Mouse (Mus musculus): ENCODE measurements around the gene Spred2.
A peak's percentile ranks its signal among the peaks of the same experiment; 100 is the strongest.
"Not testable (repeated sequence)": the region's sequence is repeated elsewhere in the genome, so short reads cannot be mapped to it uniquely, and the experiment has no call there.

Spred2 gene

GRCm38 (mm10) chr11:20022462-20022861 is 98.3 kb downstream of the Spred2 start:
- DNase-seq (ENCODE audit: low spot score): no peak

GRCm38 (mm10) chr11:20022911-20023482 is 98.8 kb downstream of the Spred2 start:
- no peak for DNase-seq (ENCODE audit: low spot score)

GRCm38 (mm10) chr11:20025899-20026298 is 101.7 kb downstream of the Spred2 start:
- no peak for DNase-seq (ENCODE audit: low spot score)

- no peak for DNase-seq (ENCODE audit: low spot score)
These were observed 103.5 kb downstream of the Spred2 start for GRCm38 (mm10) chr11:20027719-20028118.

GRCm38 (mm10) chr11:20028396-20028795 is 104.2 kb downstream of the Spred2 start:
- DNase-seq (ENCODE audit: low spot score): no peak

GRCm38 (mm10) chr11:20029014-20029413 is 104.8 kb downstream of the Spred2 start:
- no peak for DNase-seq (ENCODE audit: low spot score)

- DNase-seq (ENCODE audit: low spot score): not testable (repeated sequence)
These were observed 106.8 kb downstream of the Spred2 start for GRCm38 (mm10) chr11:20030973-20031372.

GRCm38 (mm10) chr11:20031536-20031935 is 107.4 kb downstream of the Spred2 start:
- peak; percentile 9 for DNase-seq (ENCODE audit: low spot score)

GRCm38 (mm10) chr11:20033541-20034160 is 109.5 kb downstream of the Spred2 start:
- no peak for DNase-seq (ENCODE audit: low spot score)

- DNase-seq (ENCODE audit: low spot score): no peak
These were observed 110.3 kb downstream of the Spred2 start for GRCm38 (mm10) chr11:20034337-20034947.

GRCm38 (mm10) chr11:20035343-20035928 is 111.3 kb downstream of the Spred2 start:
- DNase-seq (ENCODE audit: low spot score): no peak

- no peak for DNase-seq (ENCODE audit: low spot score)
These were observed 111.8 kb downstream of the Spred2 start for GRCm38 (mm10) chr11:20035972-20036371.

GRCm38 (mm10) chr11:20037739-20038138 is 113.6 kb downstream of the Spred2 start:
- no peak for DNase-seq (ENCODE audit: low spot score)

- DNase-seq (ENCODE audit: low spot score): no peak
These were observed 114.5 kb downstream of the Spred2 start for GRCm38 (mm10) chr11:20038723-20039122.

GRCm38 (mm10) chr11:20041164-20041920 is 117.2 kb downstream of the Spred2 start:
- DNase-seq (ENCODE audit: low spot score): no peak

GRCm38 (mm10) chr11:20042106-20042505 is 117.9 kb downstream of the Spred2 start:
- DNase-seq (ENCODE audit: low spot score): no peak

- no peak for DNase-seq (ENCODE audit: low spot score)
These were observed 119.1 kb downstream of the Spred2 start for GRCm38 (mm10) chr11:20043256-20043655.

GRCm38 (mm10) chr11:20045586-20045985 is 121.4 kb downstream of the Spred2 start:
- DNase-seq (ENCODE audit: low spot score): no peak

GRCm38 (mm10) chr11:20052814-20053536 is 128.8 kb downstream of the Spred2 start:
- no peak for DNase-seq (ENCODE audit: low spot score)

GRCm38 (mm10) chr11:20053951-20054350 is 129.8 kb downstream of the Spred2 start:
- DNase-seq (ENCODE audit: low spot score): no peak

GRCm38 (mm10) chr11:20054617-20055016 is 130.4 kb downstream of the Spred2 start:
- DNase-seq (ENCODE audit: low spot score): no peak

- no peak for DNase-seq (ENCODE audit: low spot score)
These were observed 132.0 kb downstream of the Spred2 start for GRCm38 (mm10) chr11:20056168-20056567.

Data from adipocyte (in vitro differentiated cells).